Mouse (Mus musculus) liver, embryonic 15.5 days (tissue): ENCODE measurements around the gene Aloxe3. TPM values are rescaled to one million over a fixed set of nuclear protein-coding genes. Genes with fewer than 3 reads are reported as not detected.

Experiments used
- ATAC-seq: fragments of 200-750 bp; cut with Nextera tagmentation; 2 replicates; pipeline ENCODE4 v1.8.0; 2017; ENCODE audit warnings: moderate number of reproducible peaks, mild to moderate bottlenecking, moderate library complexity; ENCODE audit not compliant: insufficient read depth
- H3K27ac ChIP-seq: fragments of 300-500 bp; sonication (generic); replicated peaks from 2 replicates; pipeline ENCODE4 v1.5.1; 2015; ENCODE audit warnings: mild to moderate bottlenecking, inconsistent platforms
- H3K27me3 ChIP-seq: fragments of 300-500 bp; sonication (generic); 2 replicates; pipeline ENCODE4 v1.6.1; 2015; ENCODE audit warnings: mild to moderate bottlenecking, inconsistent platforms
- H3K36me3 ChIP-seq: fragments of 300-500 bp; sonication (generic); replicated peaks from 2 replicates; pipeline ENCODE4 v1.6.1; 2015; ENCODE audit warnings: moderate library complexity, mild to moderate bottlenecking, inconsistent platforms
- H3K4me1 ChIP-seq: fragments of 300-500 bp; sonication (generic); replicated peaks from 2 replicates; pipeline ENCODE4 v1.6.1; 2015; ENCODE audit warnings: inconsistent platforms
- H3K4me2 ChIP-seq: fragments of 300-500 bp; sonication (generic); 2 replicates; pipeline ENCODE4 v1.6.1; 2015; ENCODE audit warnings: moderate library complexity, mild to moderate bottlenecking, inconsistent platforms
- H3K4me3 ChIP-seq: fragments of 300-500 bp; sonication (generic); replicated peaks from 2 replicates; pipeline ENCODE4 v1.5.1; 2015; ENCODE audit warnings: mild to moderate bottlenecking, inconsistent platforms
- H3K9ac ChIP-seq: fragments of 300-500 bp; sonication (generic); 2 replicates; pipeline ENCODE4 v1.6.1; 2015; ENCODE audit warnings: moderate library complexity, mild to moderate bottlenecking, inconsistent platforms
- H3K9me3 ChIP-seq: fragments of 300-500 bp; sonication (generic); replicated peaks from 2 replicates; pipeline ENCODE4 v1.6.1; 2016; ENCODE audit warnings: inconsistent platforms
- WGBS: fragments of 180-500 bp; shearing (Covaris S2); methylation state at CpG from one replicate; pipeline ENCODE4 v1.1.7; 2015; ENCODE audit warnings: mixed read lengths; ENCODE audit not compliant: insufficient replicate concordance; 5-methylcytosine and 5-hydroxymethylcytosine counted together
- polyA plus RNA-seq: library from polyadenylated mRNA; unstranded; fragments of >200 nt; fragmentation: Nextera tagmentation; extraction: Ambion mirVana; gene quantifications from 2 replicates; pipeline ENCODE4 v1.2.1, GENCODE M21; 2015

Gene Aloxe3
- polyA plus RNA-seq, 1 experiment from 2014 or later: not detected

- H3K27ac ChIP-seq: peak overlapping the region; percentile 51
- H3K9ac ChIP-seq: peak overlapping the region; percentile 46; the same call in 1 of the 2 replicates
- WGBS: under 1% methylated on average over 30 of the region's 30 CpGs
- peaks cover 41% of the 10 kb centered on the region for H3K36me3 ChIP-seq
- peak overlapping the region; percentile 58 for H3K4me3 ChIP-seq
- H3K4me1 ChIP-seq: peaks cover 33% of the 10 kb centered on the region
- peaks cover 34% of the 10 kb centered on the region for H3K27me3 ChIP-seq
- peak; percentile 69 for ATAC-seq
- peak overlapping the region; percentile 69 for H3K4me2 ChIP-seq
- no peaks in the 10 kb centered on the region for H3K9me3 ChIP-seq
These were observed 15.2 kb upstream of the Aloxe3 start for GRCm38 (mm10) chr11:69110319-69111046.

- Histone ChIP-seq H3K4me1 (peaks cover 33% of the 10 kb centered on the region), H3K27ac (0 out of 2 replicates have a peak overlapping the region, but pooled peaks have one; percentile 9), H3K9ac (peak overlapping the region; percentile 46), H3K36me3 (peaks cover 33% of the 10 kb centered on the region), H3K4me3 (peak overlapping the region; percentile 58), H3K9me3 (no peaks in the 10 kb centered on the region), H3K27me3 (peaks cover 40% of the 10 kb centered on the region), H3K4me2 (peak overlapping the region; percentile 69)
- no peak for ATAC-seq
- 3% methylated on average over 21 of the region's 21 CpGs for WGBS
These were observed 14.5 kb upstream of the Aloxe3 start for GRCm38 (mm10) chr11:69111051-69111810.

DNA sequence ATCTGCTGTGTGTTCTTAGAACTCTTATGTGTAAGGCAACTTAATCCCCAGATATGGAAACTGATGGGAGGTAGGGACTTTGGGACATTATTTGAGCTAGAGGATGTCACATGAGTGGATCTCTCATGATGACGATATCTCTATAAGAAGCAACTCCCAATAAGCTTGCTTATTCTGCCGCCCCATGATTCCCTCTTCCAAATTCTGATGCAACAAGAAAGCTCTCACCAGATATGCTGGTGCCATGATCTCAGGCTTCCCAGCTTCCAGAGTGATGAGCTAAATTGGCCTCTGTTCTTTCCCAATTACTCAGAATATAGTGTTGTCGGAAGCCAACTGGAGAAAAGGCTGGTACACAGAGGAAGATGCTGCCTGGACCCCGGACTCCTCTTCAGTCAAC lies 13.8 kb upstream of the Aloxe3 start:
- Histone ChIP-seq H3K36me3 (peaks cover 28% of the 10 kb centered on the region), H3K27ac (no peak overlapping the region), H3K9ac (0 out of 2 replicates have a peak overlapping the region, but pooled peaks have one; percentile 2), H3K4me2 (peak overlapping the region; percentile 69; the same call in 1 of the 2 replicates), H3K9me3 (no peaks in the 10 kb centered on the region), H3K4me3 (no peak overlapping the region), H3K4me1 (peaks cover 34% of the 10 kb centered on the region), H3K27me3 (peaks cover 45% of the 10 kb centered on the region)
- 45% methylated on average over 4 of the region's 4 CpGs for WGBS
- no peak for ATAC-seq

GRCm38 (mm10) chr11:69114018-69114417 lies 11.7 kb upstream of the Aloxe3 start:
- Histone ChIP-seq H3K4me3 (no peak overlapping the region), H3K4me1 (peaks cover 52% of the 10 kb centered on the region), H3K27ac (no peak overlapping the region), H3K4me2 (no peak overlapping the region), H3K27me3 (peaks cover 61% of the 10 kb centered on the region), H3K36me3 (peaks cover 7% of the 10 kb centered on the region), H3K9ac (no peak overlapping the region), H3K9me3 (no peaks in the 10 kb centered on the region)
- no peak for ATAC-seq
- 37% methylated on average over 3 of the region's 3 CpGs for WGBS

DNA sequence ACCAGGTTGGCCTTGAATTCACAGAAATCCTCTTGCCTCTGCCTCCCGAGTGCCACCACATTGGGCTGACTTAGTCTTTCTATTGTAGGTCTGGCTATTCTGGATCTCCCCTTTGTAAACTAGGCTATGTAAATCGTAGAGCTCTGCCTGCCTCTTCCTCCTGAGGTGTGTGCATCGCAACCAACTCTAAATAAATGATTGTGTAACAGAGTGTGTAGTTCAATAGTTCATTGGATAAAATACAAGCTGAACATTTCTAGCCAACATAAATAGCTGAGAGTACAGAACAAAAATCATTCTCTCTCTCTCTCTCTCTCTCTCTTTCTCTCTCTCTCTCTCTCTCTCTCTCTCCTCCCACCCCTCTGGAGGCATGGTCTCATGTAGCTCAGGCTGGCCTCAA lies 11.1 kb upstream of the Aloxe3 start:
- Histone ChIP-seq H3K9ac (no peak overlapping the region), H3K36me3 (peaks cover under 1% of the 10 kb centered on the region; the same call in 1 of the 2 replicates), H3K9me3 (no peaks in the 10 kb centered on the region), H3K4me2 (no peak overlapping the region), H3K4me1 (peaks cover 52% of the 10 kb centered on the region), H3K27me3 (peaks cover 67% of the 10 kb centered on the region), H3K27ac (no peak overlapping the region), H3K4me3 (no peak overlapping the region)
- no peak for ATAC-seq
- WGBS: 47% methylated on average over 3 of the region's 3 CpGs

- Histone ChIP-seq H3K9ac (no peak overlapping the region), H3K36me3 (no peaks in the 10 kb centered on the region), H3K27me3 (peaks cover 79% of the 10 kb centered on the region), H3K4me3 (no peak overlapping the region), H3K9me3 (no peaks in the 10 kb centered on the region), H3K4me2 (peak overlapping the region; percentile 98), H3K4me1 (peaks cover 51% of the 10 kb centered on the region), H3K27ac (no peak overlapping the region)
- no peak for ATAC-seq
- 44% methylated on average over 5 of the region's 5 CpGs for WGBS
These were observed 8.9 kb upstream of the Aloxe3 start for GRCm38 (mm10) chr11:69116843-69117242.

DNA sequence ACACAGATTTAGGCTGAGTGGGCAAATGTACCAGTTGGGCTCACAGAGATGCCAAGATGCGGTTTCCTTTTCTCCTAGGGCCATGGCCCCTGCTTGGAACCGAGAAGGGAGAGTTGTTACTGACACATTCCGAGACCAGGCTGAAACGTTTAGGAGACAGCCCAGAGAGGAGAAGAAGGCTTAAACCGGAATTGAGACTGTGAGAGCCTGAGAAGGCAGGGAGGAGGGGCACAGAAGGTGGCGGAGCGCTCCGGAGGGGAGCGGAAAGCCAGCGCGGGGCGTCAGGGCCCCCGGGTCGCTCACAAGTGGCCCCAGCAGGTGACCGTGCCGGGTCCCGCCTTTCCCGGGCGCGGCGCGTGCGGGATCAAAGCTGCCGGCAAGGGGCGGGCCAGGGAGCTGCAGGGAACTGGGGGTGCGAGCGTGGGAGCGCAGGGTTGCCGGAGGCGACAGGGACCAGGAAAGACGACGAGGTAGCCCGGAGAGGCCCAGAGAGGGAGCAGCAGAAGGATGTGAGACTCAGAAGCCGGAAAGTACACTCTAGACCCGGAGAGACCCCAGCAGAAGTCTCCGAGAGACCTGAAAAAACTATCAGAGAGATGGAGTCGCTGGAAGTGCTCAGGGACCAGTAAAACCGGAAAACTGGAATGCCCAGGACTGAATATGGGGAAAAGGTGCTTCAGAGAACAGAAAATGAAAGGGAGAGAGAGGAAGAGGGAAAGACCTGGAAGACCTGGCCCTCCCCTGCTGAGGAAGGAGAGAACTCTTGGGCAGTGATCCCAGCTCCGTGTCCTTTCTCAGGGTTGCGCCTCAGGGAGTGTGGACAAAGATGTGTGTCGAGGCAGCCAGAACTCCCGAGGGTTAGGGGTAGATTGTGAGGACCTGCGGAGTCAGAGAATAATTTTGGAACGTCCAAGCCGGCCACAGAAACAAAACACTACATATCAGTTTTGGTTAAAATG lies 7.7 kb upstream of the Aloxe3 start:
- H3K4me3 ChIP-seq: peak overlapping the region; percentile 71
- H3K27me3 ChIP-seq: peaks cover 79% of the 10 kb centered on the region
- H3K4me2 ChIP-seq: peak overlapping the region; percentile 98
- peak; percentile 36 for ATAC-seq
- WGBS: under 1% methylated on average over 45 of the region's 45 CpGs
- H3K36me3 ChIP-seq: no peaks in the 10 kb centered on the region
- peak overlapping the region; percentile 34 for H3K27ac ChIP-seq
- peaks cover 59% of the 10 kb centered on the region for H3K4me1 ChIP-seq
- peak overlapping the region; percentile 70 for H3K9ac ChIP-seq
- H3K9me3 ChIP-seq: no peaks in the 10 kb centered on the region

DNA sequence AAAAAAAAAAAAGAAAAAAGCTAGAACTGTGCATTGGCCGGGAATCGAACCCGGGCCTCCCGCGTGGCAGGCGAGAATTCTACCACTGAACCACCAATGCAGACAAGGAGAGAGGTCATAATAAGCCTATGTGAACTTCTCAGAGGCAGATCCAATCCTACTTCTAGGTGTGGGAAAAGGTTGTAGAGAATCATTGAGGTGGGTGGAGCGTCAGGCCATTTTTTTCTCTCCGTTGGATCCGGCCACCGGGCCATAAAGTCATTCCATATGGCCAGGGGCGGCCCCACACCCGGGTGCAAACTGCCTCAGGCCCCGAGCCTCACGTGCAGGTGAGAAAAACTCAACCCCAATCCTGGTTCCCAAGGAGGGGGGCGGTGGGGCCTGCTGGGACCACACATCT lies 6.9 kb upstream of the Aloxe3 start:
- Histone ChIP-seq H3K27me3 (peaks cover 74% of the 10 kb centered on the region), H3K4me1 (peaks cover 65% of the 10 kb centered on the region), H3K4me2 (peak overlapping the region; percentile 98), H3K36me3 (no peaks in the 10 kb centered on the region), H3K9ac (peak overlapping the region; percentile 70), H3K27ac (no peak overlapping the region), H3K9me3 (no peaks in the 10 kb centered on the region), H3K4me3 (peak overlapping the region; percentile 71)
- WGBS: 2% methylated on average over 15 of the region's 15 CpGs
- no peak for ATAC-seq

- Histone ChIP-seq H3K27me3 (peaks cover 74% of the 10 kb centered on the region), H3K27ac (no peak overlapping the region), H3K9ac (no peak overlapping the region), H3K36me3 (no peaks in the 10 kb centered on the region), H3K4me3 (peak overlapping the region; percentile 71), H3K4me1 (peaks cover 69% of the 10 kb centered on the region), H3K4me2 (peak overlapping the region; percentile 98), H3K9me3 (no peaks in the 10 kb centered on the region)
- WGBS: 38% methylated on average over 14 of the region's 14 CpGs
- no peak for ATAC-seq
These were observed 6.1 kb upstream of the Aloxe3 start for GRCm38 (mm10) chr11:69119446-69120155.
